Mouse (Mus musculus) gastrocnemius, adult 2 months (tissue): ENCODE data around the gene Reep6. TPM values are rescaled to one million over a fixed set of nuclear protein-coding genes. Genes with fewer than 3 reads are reported as not detected.

Experiments used
- DNase-seq: peaks from one replicate; pipeline ENCODE4 v3.0.0; 2022
- H3K27ac ChIP-seq: fragments of 200-600 bp; 2 replicates; pipeline ENCODE4 v1.8.1; 2022; ENCODE audit warnings: mild to moderate bottlenecking
- H3K4me3 ChIP-seq: fragments of 200-600 bp; 2 replicates; pipeline ENCODE4 v1.8.1; 2022; ENCODE audit warnings: mild to moderate bottlenecking, moderate library complexity
- CTCF ChIP-seq: fragments of 200-600 bp; IDR thresholded peaks from 2 replicates; pipeline ENCODE4 v1.8.1; 2022; ENCODE audit warnings: antibody characterized with exemption, mild to moderate bottlenecking, moderate library complexity
- intact Hi-C: fragments of 180-260 bp; cut with DNase I; formaldehyde crosslinking; loops from one replicate; pipeline ENCODE4 v1.15.1; 2025
- total RNA-seq, 2 experiments: library from RNA; stranded (reverse); gene quantifications; 2 replicates each; pipeline ENCODE4 v1.2.3; 2021

Gene Reep6
- total RNA-seq, 2 experiments from 2014 or later, result 1.5 to 2.5 TPM

- intact Hi-C loops, result no loop called here
- DNase-seq, result no peak
- no peak for TF ChIP-seq CTCF
- peak overlapping the region; percentile 75 for H3K4me3 ChIP-seq
- peak overlapping the region; percentile 89 for H3K27ac ChIP-seq
These were observed 6.9 kb upstream of the Reep6 start for GRCm38 (mm10) chr10:80322811-80323211.

- peak overlapping the region; percentile 89 for H3K27ac ChIP-seq
- peak; percentile 10; the same call in 1 of the 2 replicates for TF ChIP-seq CTCF
- intact Hi-C loops, result no loop called here
These were observed 6.3 kb upstream of the Reep6 start for GRCm38 (mm10) chr10:80323261-80324119.

GRCm38 (mm10) chr10:80324120-80325037 lies 5.4 kb upstream of the Reep6 start:
- Histone ChIP-seq H3K27ac (peak overlapping the region; percentile 89), H3K4me3 (peak overlapping the region; percentile 75)
- DNase-seq, result no peak
- no peak for TF ChIP-seq CTCF
- intact Hi-C loops, result no loop called here

More at GRCm38 (mm10) chr10:80323261-80324119, 6.3 kb upstream of the Reep6 start:
- peak overlapping the region; percentile 75 for H3K4me3 ChIP-seq
- DNase-seq, result peak; percentile 90

GRCm38 (mm10) chr10:80325045-80325444 lies 4.7 kb upstream of the Reep6 start:
- no peak overlapping the region for H3K4me3 ChIP-seq
- no peak for TF ChIP-seq CTCF
- H3K27ac ChIP-seq, result no peak overlapping the region
- intact Hi-C loops, result no loop called here
- no peak for DNase-seq

- peak overlapping the region; percentile 74 for H3K4me3 ChIP-seq
- TF ChIP-seq CTCF, result no peak
- H3K27ac ChIP-seq, result peak overlapping the region; percentile 59; the same call in 1 of the 2 replicates
- intact Hi-C loops, result no loop called here
- DNase-seq, result no peak
These were observed 331 bp downstream of the Reep6 start for GRCm38 (mm10) chr10:80330084-80330483.

- H3K4me3 ChIP-seq, result no peak overlapping the region
- no peak for TF ChIP-seq CTCF
- no peak overlapping the region for H3K27ac ChIP-seq
- intact Hi-C loops, result no loop called here
- no peak for DNase-seq
These were observed 1.1 kb downstream of the Reep6 start for GRCm38 (mm10) chr10:80330888-80331287.

- Histone ChIP-seq H3K27ac (no peak overlapping the region), H3K4me3 (no peak overlapping the region)
- intact Hi-C loops, result no loop called here
- no peak for DNase-seq
- TF ChIP-seq CTCF, result no peak
These were observed 2.1 kb downstream of the Reep6 start for GRCm38 (mm10) chr10:80331636-80332524.

- DNase-seq, result no peak
- intact Hi-C loops, result no loop called here
- no peak overlapping the region for H3K4me3 ChIP-seq
- TF ChIP-seq CTCF, result no peak
- H3K27ac ChIP-seq, result no peak overlapping the region
These were observed 2.8 kb downstream of the Reep6 start for GRCm38 (mm10) chr10:80332525-80332989.

GRCm38 (mm10) chr10:80336263-80336662 lies 6.5 kb downstream of the Reep6 start:
- no peak for TF ChIP-seq CTCF

GRCm38 (mm10) chr10:80339941-80340750 lies 10.4 kb downstream of the Reep6 start:
- intact Hi-C loops, result loop anchor here (5.0 kb wide), 1 partner anchor 37 kb away; no protein-coding TSS in a partner anchor
- peak overlapping the region; percentile 54 for H3K4me3 ChIP-seq
- H3K27ac ChIP-seq, result peak overlapping the region; percentile 44
- peak; percentile 90 for DNase-seq
- peak; percentile 97; the same call in 1 of the 2 replicates for TF ChIP-seq CTCF

More at GRCm38 (mm10) chr10:80336263-80336662, 6.5 kb downstream of the Reep6 start:
- intact Hi-C loops, result no loop called here
- DNase-seq, result no peak
- H3K4me3 ChIP-seq, result no peak overlapping the region
- no peak overlapping the region for H3K27ac ChIP-seq

- no peak overlapping the region for H3K4me3 ChIP-seq
- intact Hi-C loops, result loop anchor here (5.0 kb wide), 1 partner anchor 36 kb away; no protein-coding TSS in a partner anchor
- no peak for DNase-seq
- peak overlapping the region; percentile 44; the same call in 1 of the 2 replicates for H3K27ac ChIP-seq
- TF ChIP-seq CTCF, result no peak
These were observed 11.3 kb downstream of the Reep6 start for GRCm38 (mm10) chr10:80341026-80341425.
